Mouse (Mus musculus) forebrain, embryonic 15.5 days (tissue): ENCODE results near the gene Ncam2. TPM values are rescaled to one million over a fixed set of nuclear protein-coding genes. Genes with fewer than 3 reads are reported as not detected.

Experiments used
- ATAC-seq: fragments of 200-750 bp; cut with Nextera tagmentation; replicated peaks from 2 replicates; pipeline ENCODE4 v1.8.0; 2017; ENCODE audit warnings: mild to moderate bottlenecking, moderate TSS enrichment, moderate library complexity
- H3K27ac ChIP-seq: fragments of 300-500 bp; sonication (generic); replicated peaks from 2 replicates; pipeline ENCODE4 v1.5.1; 2015; ENCODE audit warnings: mild to moderate bottlenecking, inconsistent platforms
- H3K27me3 ChIP-seq: fragments of 300-500 bp; sonication (generic); 2 replicates; pipeline ENCODE4 v1.6.1; 2015; ENCODE audit warnings: inconsistent platforms
- H3K36me3 ChIP-seq: fragments of 300-500 bp; sonication (generic); 2 replicates; pipeline ENCODE4 v1.6.1; 2015; ENCODE audit warnings: mild to moderate bottlenecking, inconsistent platforms
- H3K4me1 ChIP-seq: fragments of 300-500 bp; sonication (generic); 2 replicates; pipeline ENCODE4 v1.6.1; 2015; ENCODE audit warnings: inconsistent platforms
- H3K4me2 ChIP-seq: fragments of 300-500 bp; sonication (generic); replicated peaks from 2 replicates; pipeline ENCODE4 v1.6.1; 2015; ENCODE audit warnings: mild to moderate bottlenecking, inconsistent platforms
- H3K4me3 ChIP-seq: fragments of 300-500 bp; sonication (generic); 2 replicates; pipeline ENCODE4 v1.5.1; 2015; ENCODE audit warnings: mild to moderate bottlenecking, inconsistent platforms
- H3K9ac ChIP-seq: fragments of 300-500 bp; sonication (generic); replicated peaks from 2 replicates; pipeline ENCODE4 v1.6.1; 2015; ENCODE audit warnings: mild to moderate bottlenecking, inconsistent platforms
- H3K9me3 ChIP-seq: fragments of 300-500 bp; sonication (generic); 2 replicates; pipeline ENCODE4 v1.6.1; 2016; ENCODE audit warnings: inconsistent platforms
- WGBS: fragments of 180-500 bp; shearing (Covaris S2); methylation state at CpG from one replicate; pipeline ENCODE4 v1.1.7; 2015; ENCODE audit warnings: mixed read lengths; 5-methylcytosine and 5-hydroxymethylcytosine counted together
- polyA plus RNA-seq: library from polyadenylated mRNA; unstranded; fragments of >200 nt; fragmentation: Nextera tagmentation; extraction: Ambion mirVana; gene quantifications from 2 replicates; pipeline ENCODE4 v1.2.1, GENCODE M21; 2015

Gene Ncam2
- polyA plus RNA-seq, 1 experiment from 2014 or later, result 9.1 TPM

GRCm38 (mm10) chr16:81204405-81205034, 4.0 kb downstream of the Ncam2 start:
- H3K27ac ChIP-seq, result 0 out of 2 replicates have a peak overlapping the region, but pooled peaks have one; percentile 17
- peaks cover 17% of the 10 kb centered on the region for H3K4me1 ChIP-seq
- no peak for ATAC-seq
- H3K27me3 ChIP-seq, result no peaks in the 10 kb centered on the region
- WGBS, result 48% methylated on average over 12 of the region's 12 CpGs
- H3K9ac ChIP-seq, result no peak overlapping the region
- H3K9me3 ChIP-seq, result no peaks in the 10 kb centered on the region
- H3K4me3 ChIP-seq, result peak overlapping the region; percentile 7; the same call in 1 of the 2 replicates
- no peaks in the 10 kb centered on the region for H3K36me3 ChIP-seq
- H3K4me2 ChIP-seq, result peak overlapping the region; percentile 26

GRCm38 (mm10) chr16:81221176-81221575, 20.7 kb downstream of the Ncam2 start:
- WGBS, result 59% methylated on average over 3 of the region's 3 CpGs
- Histone ChIP-seq H3K27ac (no peak overlapping the region), H3K4me3 (no peak overlapping the region), H3K4me2 (no peak overlapping the region), H3K4me1 (peaks cover 6% of the 10 kb centered on the region; the same call in 1 of the 2 replicates), H3K27me3 (no peaks in the 10 kb centered on the region), H3K9ac (no peak overlapping the region), H3K36me3 (no peaks in the 10 kb centered on the region), H3K9me3 (no peaks in the 10 kb centered on the region)
- ATAC-seq, result no peak

- Histone ChIP-seq H3K27me3 (no peaks in the 10 kb centered on the region), H3K4me1 (peaks cover 6% of the 10 kb centered on the region; the same call in 1 of the 2 replicates), H3K9ac (no peak overlapping the region), H3K9me3 (no peaks in the 10 kb centered on the region), H3K4me2 (no peak overlapping the region), H3K36me3 (no peaks in the 10 kb centered on the region), H3K27ac (no peak overlapping the region), H3K4me3 (no peak overlapping the region)
- 9% methylated on average over 1 of the region's 1 CpGs for WGBS
- ATAC-seq, result peak; percentile 57
Observed at GRCm38 (mm10) chr16:81223841-81224240, 23.3 kb downstream of the Ncam2 start.

- Histone ChIP-seq H3K27me3 (no peaks in the 10 kb centered on the region), H3K27ac (no peak overlapping the region), H3K9ac (no peak overlapping the region), H3K4me1 (peaks cover 6% of the 10 kb centered on the region; the same call in 1 of the 2 replicates), H3K4me2 (no peak overlapping the region), H3K9me3 (no peaks in the 10 kb centered on the region), H3K36me3 (no peaks in the 10 kb centered on the region), H3K4me3 (no peak overlapping the region)
- ATAC-seq, result no peak
Observed at GRCm38 (mm10) chr16:81224253-81224652, 23.8 kb downstream of the Ncam2 start.

GRCm38 (mm10) chr16:81254875-81255274, 54.4 kb downstream of the Ncam2 start:
- H3K9ac ChIP-seq, result no peak overlapping the region
- H3K4me3 ChIP-seq, result no peak overlapping the region
- H3K36me3 ChIP-seq, result no peaks in the 10 kb centered on the region
- no peaks in the 10 kb centered on the region for H3K4me1 ChIP-seq
- no peaks in the 10 kb centered on the region for H3K9me3 ChIP-seq
- no peaks in the 10 kb centered on the region for H3K27me3 ChIP-seq
- no peak for ATAC-seq
- no peak overlapping the region for H3K27ac ChIP-seq
- no peak overlapping the region for H3K4me2 ChIP-seq

GRCm38 (mm10) chr16:81260429-81260828, 59.9 kb downstream of the Ncam2 start:
- H3K4me3 ChIP-seq, result no peak overlapping the region
- H3K27me3 ChIP-seq, result no peaks in the 10 kb centered on the region
- no peak overlapping the region for H3K4me2 ChIP-seq
- H3K4me1 ChIP-seq, result no peaks in the 10 kb centered on the region
- no peaks in the 10 kb centered on the region for H3K9me3 ChIP-seq
- no peak for ATAC-seq
- WGBS, result 93% methylated on average over 2 of the region's 2 CpGs
- no peak overlapping the region for H3K27ac ChIP-seq
- no peak overlapping the region for H3K9ac ChIP-seq
- no peaks in the 10 kb centered on the region for H3K36me3 ChIP-seq

GRCm38 (mm10) chr16:81273597-81274360, 73.3 kb downstream of the Ncam2 start:
- H3K27me3 ChIP-seq, result no peaks in the 10 kb centered on the region
- no peaks in the 10 kb centered on the region for H3K9me3 ChIP-seq
- H3K4me2 ChIP-seq, result no peak overlapping the region
- 75% methylated on average over 2 of the region's 2 CpGs for WGBS
- ATAC-seq, result no peak
- H3K27ac ChIP-seq, result no peak overlapping the region
- H3K4me3 ChIP-seq, result no peak overlapping the region
- no peaks in the 10 kb centered on the region for H3K4me1 ChIP-seq
- no peak overlapping the region for H3K9ac ChIP-seq
- no peaks in the 10 kb centered on the region for H3K36me3 ChIP-seq

GRCm38 (mm10) chr16:81284241-81284640, 83.7 kb downstream of the Ncam2 start:
- WGBS, result 26% methylated on average over 5 of the region's 5 CpGs
- no peak for ATAC-seq

GRCm38 (mm10) chr16:81284859-81285837, 84.7 kb downstream of the Ncam2 start:
- Histone ChIP-seq H3K4me1 (peaks cover 8% of the 10 kb centered on the region; the same call in 1 of the 2 replicates), H3K36me3 (no peaks in the 10 kb centered on the region), H3K9ac (no peak overlapping the region), H3K4me3 (no peak overlapping the region), H3K27ac (0 out of 2 replicates have a peak overlapping the region, but pooled peaks have one; percentile 27), H3K4me2 (peak overlapping the region; percentile 7; the same call in 1 of the 2 replicates), H3K27me3 (no peaks in the 10 kb centered on the region), H3K9me3 (no peaks in the 10 kb centered on the region)
- ATAC-seq, result peak; percentile 86
- WGBS, result 8% methylated on average over 7 of the region's 7 CpGs

More at GRCm38 (mm10) chr16:81284241-81284640, 83.7 kb downstream of the Ncam2 start:
- Histone ChIP-seq H3K9ac (no peak overlapping the region), H3K4me1 (peaks cover 8% of the 10 kb centered on the region; the same call in 1 of the 2 replicates), H3K27me3 (no peaks in the 10 kb centered on the region), H3K4me2 (no peak overlapping the region), H3K9me3 (no peaks in the 10 kb centered on the region), H3K36me3 (no peaks in the 10 kb centered on the region), H3K27ac (no peak overlapping the region), H3K4me3 (no peak overlapping the region)

GRCm38 (mm10) chr16:81285882-81286281, 85.4 kb downstream of the Ncam2 start:
- WGBS, result 64% methylated on average over 2 of the region's 2 CpGs
- ATAC-seq, result no peak
- H3K36me3 ChIP-seq, result no peaks in the 10 kb centered on the region
- H3K4me2 ChIP-seq, result no peak overlapping the region
- no peak overlapping the region for H3K27ac ChIP-seq
- peaks cover 8% of the 10 kb centered on the region; the same call in 1 of the 2 replicates for H3K4me1 ChIP-seq
- no peak overlapping the region for H3K9ac ChIP-seq
- no peaks in the 10 kb centered on the region for H3K27me3 ChIP-seq
- H3K9me3 ChIP-seq, result no peaks in the 10 kb centered on the region
- H3K4me3 ChIP-seq, result no peak overlapping the region

- Histone ChIP-seq H3K9me3 (no peaks in the 10 kb centered on the region), H3K9ac (no peak overlapping the region), H3K27ac (no peak overlapping the region), H3K4me1 (no peaks in the 10 kb centered on the region), H3K4me2 (no peak overlapping the region), H3K27me3 (no peaks in the 10 kb centered on the region), H3K36me3 (no peaks in the 10 kb centered on the region), H3K4me3 (no peak overlapping the region)
- WGBS, result 82% methylated on average over 2 of the region's 2 CpGs
- no peak for ATAC-seq
Observed at GRCm38 (mm10) chr16:81303806-81304205, 103.3 kb downstream of the Ncam2 start.
